Mouse (Mus musculus) liver, embryonic 14.5 days (tissue): ENCODE data around the gene Fmnl1.

ENCODE experiments used
- CTCF ChIP-seq: IDR thresholded peaks from 2 replicates; pipeline ENCODE4 v1.5.1; 2016; ENCODE audit warnings: antibody characterized with exemption, low read depth, control low read depth
- EP300 ChIP-seq: IDR thresholded peaks from 2 replicates; pipeline ENCODE4 v1.6.1; 2016; ENCODE audit warnings: antibody characterized with exemption, low read depth

GRCm38 (mm10) chr11:103206203-103206602 lies 35.3 kb downstream of the Fmnl1 start:
- TF ChIP-seq CTCF (no peak), EP300 (no peak)
